Mouse (Mus musculus) embryonic facial prominence, embryonic 14.5 days (tissue): Measurements from ENCODE around the gene Frat1. TPM values are rescaled to one million over a fixed set of nuclear protein-coding genes. Genes with fewer than 3 reads are reported as not detected.

ENCODE experiments used
- ATAC-seq: fragments of 200-750 bp; cut with Nextera tagmentation; 2 replicates; pipeline ENCODE4 v1.8.0; 2017; ENCODE audit warnings: low read depth, moderate number of reproducible peaks, moderate TSS enrichment
- DNase-seq: peaks from one replicate; pipeline ENCODE4 v3.0.0-alpha.2; 2015; ENCODE audit warnings: low spot score
- H3K27ac ChIP-seq: fragments of 300-500 bp; sonication (generic); replicated peaks from 2 replicates; pipeline ENCODE4 v1.5.1; 2014; ENCODE audit warnings: low read depth, mild to moderate bottlenecking, low read length, moderate library complexity
- H3K27me3 ChIP-seq: fragments of 300-500 bp; sonication (generic); replicated peaks from 2 replicates; pipeline ENCODE4 v1.6.1; 2014; ENCODE audit warnings: low read length; ENCODE audit not compliant: control insufficient read depth, insufficient read depth
- H3K36me3 ChIP-seq: fragments of 300-500 bp; sonication (generic); 2 replicates; pipeline ENCODE4 v1.6.1; 2014; ENCODE audit warnings: low read length, mixed read lengths; ENCODE audit not compliant: control insufficient read depth, insufficient read depth
- H3K4me1 ChIP-seq: fragments of 300-500 bp; sonication (generic); 2 replicates; pipeline ENCODE4 v1.6.1; 2014; ENCODE audit warnings: antibody characterized with exemption, low read length; ENCODE audit not compliant: control insufficient read depth, insufficient read depth
- H3K4me2 ChIP-seq: fragments of 300-500 bp; sonication (generic); 2 replicates; pipeline ENCODE4 v1.6.1; 2014; ENCODE audit warnings: low read depth, mild to moderate bottlenecking, low read length, moderate library complexity, mixed read lengths
- H3K4me3 ChIP-seq: fragments of 300-500 bp; sonication (generic); 2 replicates; pipeline ENCODE4 v1.5.1; 2014; ENCODE audit warnings: low read depth, mild to moderate bottlenecking, low read length
- H3K9ac ChIP-seq: fragments of 300-500 bp; sonication (generic); 2 replicates; pipeline ENCODE4 v1.6.1; 2014; ENCODE audit warnings: low read depth, mild to moderate bottlenecking, low read length, moderate library complexity, mixed read lengths
- H3K9me3 ChIP-seq: fragments of 300-500 bp; sonication (generic); 2 replicates; pipeline ENCODE4 v1.6.1; 2016; ENCODE audit warnings: low read length; ENCODE audit not compliant: control insufficient read depth
- WGBS: fragments of 180-500 bp; shearing (Covaris S2); extraction: QIAGEN DNeasy Blood & Tissue Kit; methylation state at CpG from one replicate; pipeline ENCODE4 v1.1.7; 2014; 5-methylcytosine and 5-hydroxymethylcytosine counted together
- polyA plus RNA-seq: library from polyadenylated mRNA; unstranded; fragments of >200 nt; fragmentation: Nextera tagmentation; extraction: Ambion mirVana; gene quantifications from 2 replicates; pipeline ENCODE4 v1.2.1, GENCODE M21; 2014

Gene Frat1
- polyA plus RNA-seq, 1 experiment from 2014 or later = 4.5 TPM

- DNase-seq (no peak), ATAC-seq (no peak)
- WGBS = 55% methylated on average over 6 of the region's 6 CpGs
- H3K4me3 ChIP-seq = no peak overlapping the region
- H3K9me3 ChIP-seq = no peaks in the 10 kb centered on the region
- H3K27ac ChIP-seq = no peak overlapping the region
- peaks cover 24% of the 10 kb centered on the region for H3K27me3 ChIP-seq
- no peak overlapping the region for H3K9ac ChIP-seq
- peak overlapping the region; percentile 39; the same call in 1 of the 2 replicates for H3K4me2 ChIP-seq
- peaks cover 9% of the 10 kb centered on the region; the same call in 1 of the 2 replicates for H3K4me1 ChIP-seq
- H3K36me3 ChIP-seq = no peaks in the 10 kb centered on the region
Measured at GRCm38 (mm10) chr19:41835407-41835806, 5.6 kb downstream of the Frat1 start.

DNA sequence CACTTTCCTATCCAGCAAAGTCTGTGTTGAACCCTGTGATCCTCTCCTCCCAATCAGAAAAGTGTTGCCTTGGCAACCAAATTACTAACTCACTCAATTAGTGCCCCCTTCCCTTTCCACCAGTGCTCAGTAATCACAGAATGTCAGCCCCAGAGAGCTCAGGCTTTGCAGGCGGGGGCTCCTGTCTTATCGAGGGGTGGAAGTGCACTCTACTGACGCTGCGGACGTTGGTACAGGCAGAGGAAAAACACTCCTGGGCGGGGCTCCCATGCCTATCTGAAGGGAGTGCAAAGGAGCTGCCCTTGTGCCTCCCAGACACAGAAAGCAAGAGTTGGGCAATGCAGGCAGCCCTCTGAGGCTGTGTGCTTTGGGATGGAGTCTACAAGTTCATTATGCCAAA lies 6.0 kb downstream of the Frat1 start:
- DNase-seq (no peak), ATAC-seq (peak; percentile 50; the same call in 1 of the 2 replicates)
- WGBS = 6% methylated on average over 6 of the region's 6 CpGs
- no peak overlapping the region for H3K4me3 ChIP-seq
- H3K9me3 ChIP-seq = no peaks in the 10 kb centered on the region
- no peak overlapping the region; the same call in 1 of the 2 replicates for H3K27ac ChIP-seq
- peak overlapping the region; percentile 39; the same call in 1 of the 2 replicates for H3K4me2 ChIP-seq
- no peaks in the 10 kb centered on the region for H3K36me3 ChIP-seq
- no peak overlapping the region for H3K9ac ChIP-seq
- H3K27me3 ChIP-seq = peaks cover 21% of the 10 kb centered on the region
- H3K4me1 ChIP-seq = peaks cover 9% of the 10 kb centered on the region; the same call in 1 of the 2 replicates

DNA sequence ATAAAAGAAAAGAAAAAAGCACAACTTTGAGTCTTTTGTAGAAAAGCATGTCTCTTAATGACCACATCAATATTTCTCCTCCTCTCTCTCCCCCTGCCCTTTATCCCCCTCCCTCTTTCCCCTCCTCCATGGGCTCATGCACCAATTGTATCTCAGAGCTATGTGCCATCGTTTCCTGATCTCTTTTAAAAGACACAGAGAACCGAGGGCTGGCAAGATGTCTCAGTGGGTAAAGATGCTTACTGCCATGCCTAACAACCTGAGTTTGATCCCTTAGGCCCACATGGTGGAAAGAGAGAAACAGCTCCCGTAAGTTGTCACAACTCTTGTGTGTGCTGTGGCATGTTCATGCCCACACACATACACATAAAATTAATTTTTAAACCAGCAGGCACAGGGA lies 6.9 kb downstream of the Frat1 start:
- no peak overlapping the region for H3K4me2 ChIP-seq
- DNase-seq (no peak), ATAC-seq (no peak)
- no peak overlapping the region for H3K9ac ChIP-seq
- H3K36me3 ChIP-seq = no peaks in the 10 kb centered on the region
- WGBS = 57% methylated on average over 3 of the region's 3 CpGs
- H3K27me3 ChIP-seq = peaks cover 12% of the 10 kb centered on the region
- H3K4me1 ChIP-seq = peaks cover 3% of the 10 kb centered on the region; the same call in 1 of the 2 replicates
- H3K27ac ChIP-seq = no peak overlapping the region
- no peaks in the 10 kb centered on the region for H3K9me3 ChIP-seq
- no peak overlapping the region for H3K4me3 ChIP-seq

DNA sequence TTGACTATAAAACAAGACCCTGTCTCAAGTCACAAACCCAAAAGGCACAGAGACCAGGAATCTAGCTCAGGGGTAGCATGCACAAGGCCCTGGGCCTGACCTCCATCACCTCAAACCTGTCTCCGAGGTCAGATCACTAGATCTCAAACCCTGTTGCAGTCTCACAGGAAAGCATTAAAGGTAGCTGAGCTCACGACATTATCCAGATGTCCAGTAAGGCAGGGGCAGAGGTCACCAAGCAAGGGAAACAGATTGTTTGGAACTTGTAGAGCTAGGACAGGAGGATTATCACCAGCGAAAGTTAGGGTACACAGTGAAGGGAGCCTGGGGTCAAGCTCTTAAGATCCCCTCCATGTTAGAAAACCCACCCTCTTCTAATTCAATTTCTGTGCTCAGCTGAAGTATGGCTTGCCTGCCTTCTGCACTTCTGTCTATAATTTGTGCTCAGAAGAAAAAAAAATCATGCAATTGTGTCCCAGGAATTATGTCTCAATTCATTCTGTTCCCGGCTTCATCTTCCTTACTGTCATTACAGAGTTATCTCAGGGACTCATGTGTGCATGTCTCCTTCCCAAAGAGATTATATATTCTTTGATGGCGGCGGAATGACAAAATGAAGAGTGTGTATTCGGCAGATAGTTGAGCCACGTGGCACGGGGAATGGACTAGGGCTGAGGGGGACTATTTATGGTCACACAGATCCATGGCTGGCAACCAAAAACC lies 7.6 kb downstream of the Frat1 start:
- WGBS = 67% methylated on average over 9 of the region's 9 CpGs
- ATAC-seq (no peak), DNase-seq (no peak)
- Histone ChIP-seq H3K4me3 (no peak overlapping the region), H3K4me1 (no peaks in the 10 kb centered on the region), H3K36me3 (no peaks in the 10 kb centered on the region), H3K4me2 (no peak overlapping the region), H3K27me3 (0 out of 2 replicates have a peak, but pooled peaks cover 6% of the 10 kb centered on the region), H3K27ac (no peak overlapping the region), H3K9ac (no peak overlapping the region), H3K9me3 (no peaks in the 10 kb centered on the region)

- H3K9ac ChIP-seq = no peak overlapping the region
- H3K4me3 ChIP-seq = no peak overlapping the region
- H3K4me2 ChIP-seq = no peak overlapping the region
- H3K27ac ChIP-seq = no peak overlapping the region
- ATAC-seq (no peak), DNase-seq (no peak)
- no peaks in the 10 kb centered on the region for H3K4me1 ChIP-seq
- H3K36me3 ChIP-seq = no peaks in the 10 kb centered on the region
- 0 out of 2 replicates have a peak, but pooled peaks cover under 1% of the 10 kb centered on the region for H3K27me3 ChIP-seq
- 59% methylated on average over 4 of the region's 4 CpGs for WGBS
- H3K9me3 ChIP-seq = no peaks in the 10 kb centered on the region
Measured at GRCm38 (mm10) chr19:41837917-41838261, 8.1 kb downstream of the Frat1 start.

DNA sequence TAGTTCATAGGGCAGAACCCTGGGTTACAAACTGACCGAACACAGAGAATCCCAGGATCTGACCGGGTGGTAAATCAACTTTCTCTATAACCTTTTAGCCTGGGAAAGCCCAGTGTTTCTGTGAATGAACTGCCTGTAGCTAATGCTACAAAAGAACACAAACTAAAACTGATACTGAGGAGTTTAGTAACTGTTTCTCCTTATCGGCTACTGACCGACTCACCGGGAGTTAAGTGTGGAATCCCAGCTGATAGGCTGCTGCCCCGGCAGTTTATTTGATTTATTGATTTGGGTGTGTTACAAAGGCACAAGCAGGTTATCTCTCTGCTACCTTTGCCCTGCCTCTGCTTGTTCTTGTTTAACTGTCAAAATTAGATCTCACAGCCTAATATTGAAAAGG lies 9.0 kb downstream of the Frat1 start:
- Histone ChIP-seq H3K27me3 (no peaks in the 10 kb centered on the region), H3K36me3 (no peaks in the 10 kb centered on the region), H3K27ac (no peak overlapping the region), H3K9ac (no peak overlapping the region), H3K9me3 (no peaks in the 10 kb centered on the region), H3K4me1 (no peaks in the 10 kb centered on the region), H3K4me3 (no peak overlapping the region), H3K4me2 (no peak overlapping the region)
- ATAC-seq (no peak), DNase-seq (no peak)
- 71% methylated on average over 6 of the region's 6 CpGs for WGBS

DNA sequence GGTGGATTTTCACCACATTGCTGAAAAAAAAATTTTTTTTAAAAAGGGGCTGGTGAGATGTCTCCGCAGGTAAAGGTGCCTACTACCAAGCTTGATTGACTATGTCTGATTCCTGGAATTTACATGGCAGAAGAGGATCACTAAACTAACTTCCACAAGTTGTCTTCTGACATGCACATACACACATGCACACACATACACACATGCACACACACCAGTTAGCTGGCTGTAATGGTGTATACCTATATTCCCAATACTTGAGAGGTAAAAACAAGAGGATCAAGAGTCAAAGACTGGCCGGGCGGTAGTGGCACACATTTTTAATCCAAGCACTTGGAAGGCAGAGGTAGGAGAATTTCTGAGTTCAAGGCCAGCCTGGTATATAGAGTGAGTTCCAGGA lies 9.9 kb downstream of the Frat1 start:
- no peaks in the 10 kb centered on the region for H3K4me1 ChIP-seq
- H3K9me3 ChIP-seq = no peaks in the 10 kb centered on the region
- H3K4me2 ChIP-seq = no peak overlapping the region
- no peak for DNase-seq
- H3K27ac ChIP-seq = no peak overlapping the region
- WGBS = 89% methylated on average over 3 of the region's 3 CpGs
- H3K36me3 ChIP-seq = no peaks in the 10 kb centered on the region
- H3K9ac ChIP-seq = no peak overlapping the region
- ATAC-seq = no peak
- H3K4me3 ChIP-seq = no peak overlapping the region
- H3K27me3 ChIP-seq = no peaks in the 10 kb centered on the region

GRCm38 (mm10) chr19:41841105-41841750 lies 11.5 kb downstream of the Frat1 start:
- DNase-seq = no peak
- WGBS = 74% methylated on average over 7 of the region's 7 CpGs

More at GRCm38 (mm10) chr19:41841105-41841750, 11.5 kb downstream of the Frat1 start:
- Histone ChIP-seq H3K36me3 (no peaks in the 10 kb centered on the region), H3K9me3 (no peaks in the 10 kb centered on the region), H3K27me3 (no peaks in the 10 kb centered on the region), H3K4me3 (no peak overlapping the region), H3K27ac (no peak overlapping the region), H3K9ac (no peak overlapping the region), H3K4me2 (no peak overlapping the region), H3K4me1 (peaks cover 4% of the 10 kb centered on the region; the same call in 1 of the 2 replicates)
- ATAC-seq = no peak
